Mouse (Mus musculus) neural tube, embryonic 14.5 days (tissue): Measurements from ENCODE around the gene Ube2v1. TPM values are rescaled to one million over a fixed set of nuclear protein-coding genes. Genes with fewer than 3 reads are reported as not detected.

Experiments used
- ATAC-seq: fragments of 200-750 bp; cut with Nextera tagmentation; 2 replicates; pipeline ENCODE4 v1.8.0; 2017; ENCODE audit warnings: low read depth, mild to moderate bottlenecking, moderate TSS enrichment, moderate library complexity
- H3K27ac ChIP-seq: fragments of 300-500 bp; sonication (generic); 2 replicates; pipeline ENCODE4 v1.5.1; 2014; ENCODE audit warnings: low read depth, mild to moderate bottlenecking, control low read depth, low read length, moderate library complexity, mixed read lengths
- H3K27me3 ChIP-seq: fragments of 300-500 bp; sonication (generic); 2 replicates; pipeline ENCODE4 v1.6.1; 2014; ENCODE audit warnings: low read length; ENCODE audit not compliant: control insufficient read depth, insufficient read depth
- H3K36me3 ChIP-seq: fragments of 300-500 bp; sonication (generic); 2 replicates; pipeline ENCODE4 v1.6.1; 2014; ENCODE audit warnings: low read length, mixed read lengths; ENCODE audit not compliant: control insufficient read depth, insufficient read depth
- H3K4me1 ChIP-seq: fragments of 300-500 bp; sonication (generic); 2 replicates; pipeline ENCODE4 v1.6.1; 2014; ENCODE audit warnings: low read length; ENCODE audit not compliant: control insufficient read depth, insufficient read depth
- H3K4me2 ChIP-seq: fragments of 300-500 bp; sonication (generic); 2 replicates; pipeline ENCODE4 v1.6.1; 2014; ENCODE audit warnings: mild to moderate bottlenecking, low read depth, low read length, control low read depth
- H3K4me3 ChIP-seq: fragments of 300-500 bp; sonication (generic); 2 replicates; pipeline ENCODE4 v1.5.1; 2014; ENCODE audit warnings: low read depth, low read length, control low read depth, mixed read lengths
- H3K9ac ChIP-seq: fragments of 300-500 bp; sonication (generic); replicated peaks from 2 replicates; pipeline ENCODE4 v1.6.1; 2014; ENCODE audit warnings: low read depth, mild to moderate bottlenecking, control low read depth, low read length, mixed read lengths
- H3K9me3 ChIP-seq: fragments of 300-500 bp; sonication (generic); 2 replicates; pipeline ENCODE4 v1.6.1; 2016; ENCODE audit warnings: low read length; ENCODE audit not compliant: control insufficient read depth
- WGBS: fragments of 180-500 bp; shearing (Covaris S2); extraction: QIAGEN DNeasy Blood & Tissue Kit; methylation state at CpG from one replicate; pipeline ENCODE4 v1.1.7; 2014; 5-methylcytosine and 5-hydroxymethylcytosine counted together
- polyA plus RNA-seq: library from polyadenylated mRNA; unstranded; fragments of >200 nt; fragmentation: Nextera tagmentation; extraction: Ambion mirVana; gene quantifications from 2 replicates; pipeline ENCODE4 v1.2.1, GENCODE M21; 2014

Ube2v1 gene
- polyA plus RNA-seq, 1 experiment from 2014 or later, result 291 TPM

- H3K27me3 ChIP-seq, result no peaks in the 10 kb centered on the region
- no peak for ATAC-seq
- no peak overlapping the region for H3K4me3 ChIP-seq
- no peaks in the 10 kb centered on the region for H3K9me3 ChIP-seq
- H3K27ac ChIP-seq, result no peak overlapping the region
- no peaks in the 10 kb centered on the region for H3K36me3 ChIP-seq
- no peak overlapping the region for H3K9ac ChIP-seq
- WGBS, result 92% methylated on average over 5 of the region's 5 CpGs
- H3K4me1 ChIP-seq, result no peaks in the 10 kb centered on the region
- H3K4me2 ChIP-seq, result no peak overlapping the region
Measured at GRCm38 (mm10) chr2:167668426-167668825, 36.5 kb upstream of the Ube2v1 start.

- no peak overlapping the region for H3K4me2 ChIP-seq
- no peaks in the 10 kb centered on the region for H3K27me3 ChIP-seq
- ATAC-seq, result no peak
- H3K27ac ChIP-seq, result no peak overlapping the region
- H3K9ac ChIP-seq, result no peak overlapping the region
- no peaks in the 10 kb centered on the region for H3K36me3 ChIP-seq
- no peak overlapping the region for H3K4me3 ChIP-seq
- WGBS, result 83% methylated on average over 18 of the region's 18 CpGs
- no peaks in the 10 kb centered on the region for H3K9me3 ChIP-seq
- H3K4me1 ChIP-seq, result no peaks in the 10 kb centered on the region
Measured at GRCm38 (mm10) chr2:167665972-167666713, 34.2 kb upstream of the Ube2v1 start.

GRCm38 (mm10) chr2:167662713-167663112, 30.8 kb upstream of the Ube2v1 start:
- Histone ChIP-seq H3K4me2 (no peak overlapping the region), H3K9me3 (no peaks in the 10 kb centered on the region), H3K9ac (no peak overlapping the region), H3K27me3 (no peaks in the 10 kb centered on the region), H3K36me3 (no peaks in the 10 kb centered on the region), H3K27ac (no peak overlapping the region), H3K4me1 (peaks cover 22% of the 10 kb centered on the region), H3K4me3 (no peak overlapping the region)
- no peak for ATAC-seq
- WGBS, result 62% methylated on average over 6 of the region's 6 CpGs

- H3K4me2 ChIP-seq, result peak within 1 kb of the TSS; percentile 96
- no peaks in the 10 kb centered on the region for H3K27me3 ChIP-seq
- H3K4me1 ChIP-seq, result peaks cover 22% of the 10 kb centered on the region
- no peaks in the 10 kb centered on the region for H3K9me3 ChIP-seq
- H3K36me3 ChIP-seq, result no peaks in the 10 kb centered on the region
- peak within 1 kb of the TSS; percentile 75 for H3K27ac ChIP-seq
- peak within 1 kb of the TSS; percentile 84 for H3K9ac ChIP-seq
- peak within 1 kb of the TSS; percentile 83 for H3K4me3 ChIP-seq
- under 1% methylated on average over 90 of the region's 110 CpGs for WGBS
- ATAC-seq, result peak; percentile 94
Measured at GRCm38 (mm10) chr2:167661270-167662203, 29.6 kb upstream of the Ube2v1 start, which contains the start of gene Gm20431. Gene Gm20431, minus strand, starts transcription at chr2:167661496.

- ATAC-seq, result peak; percentile 5; the same call in 1 of the 2 replicates
- Histone ChIP-seq H3K4me3 (peak overlapping the region; percentile 83), H3K36me3 (no peaks in the 10 kb centered on the region), H3K27me3 (no peaks in the 10 kb centered on the region), H3K4me2 (peak overlapping the region; percentile 96), H3K9me3 (no peaks in the 10 kb centered on the region), H3K4me1 (peaks cover 22% of the 10 kb centered on the region), H3K27ac (no peak overlapping the region), H3K9ac (peak overlapping the region; percentile 84)
- WGBS, result 2% methylated on average over 12 of the region's 12 CpGs
Measured at GRCm38 (mm10) chr2:167660611-167660971, 28.7 kb upstream of the Ube2v1 start.

GRCm38 (mm10) chr2:167659847-167660610, 28.1 kb upstream of the Ube2v1 start:
- H3K27ac ChIP-seq, result no peak overlapping the region
- no peak for ATAC-seq

GRCm38 (mm10) chr2:167659177-167659846, 27.4 kb upstream of the Ube2v1 start:
- Histone ChIP-seq H3K9me3 (no peaks in the 10 kb centered on the region), H3K4me1 (peaks cover 22% of the 10 kb centered on the region), H3K27me3 (no peaks in the 10 kb centered on the region), H3K4me3 (peak overlapping the region; percentile 83; the same call in 1 of the 2 replicates), H3K4me2 (peak overlapping the region; percentile 96), H3K36me3 (no peaks in the 10 kb centered on the region), H3K27ac (no peak overlapping the region), H3K9ac (0 out of 2 replicates have a peak overlapping the region, but pooled peaks have one; percentile 84)
- ATAC-seq, result no peak
- 65% methylated on average over 10 of the region's 10 CpGs for WGBS

More at GRCm38 (mm10) chr2:167659847-167660610, 28.1 kb upstream of the Ube2v1 start:
- Histone ChIP-seq H3K9ac (peak overlapping the region; percentile 84), H3K4me3 (peak overlapping the region; percentile 83), H3K27me3 (no peaks in the 10 kb centered on the region), H3K36me3 (no peaks in the 10 kb centered on the region), H3K4me1 (peaks cover 22% of the 10 kb centered on the region), H3K9me3 (no peaks in the 10 kb centered on the region), H3K4me2 (peak overlapping the region; percentile 96)
- WGBS, result 22% methylated on average over 13 of the region's 13 CpGs

- peaks cover 22% of the 10 kb centered on the region for H3K4me1 ChIP-seq
- H3K9me3 ChIP-seq, result no peaks in the 10 kb centered on the region
- H3K4me2 ChIP-seq, result no peak overlapping the region
- H3K27me3 ChIP-seq, result no peaks in the 10 kb centered on the region
- H3K27ac ChIP-seq, result no peak overlapping the region
- H3K4me3 ChIP-seq, result no peak overlapping the region
- 80% methylated on average over 11 of the region's 11 CpGs for WGBS
- H3K36me3 ChIP-seq, result peaks cover 5% of the 10 kb centered on the region; the same call in 1 of the 2 replicates
- no peak for ATAC-seq
- no peak overlapping the region for H3K9ac ChIP-seq
Measured at GRCm38 (mm10) chr2:167658712-167659111, 26.8 kb upstream of the Ube2v1 start.
